ENCODE assay signal across 7 mouse cellular contexts in genomic region chr1:191184066-191184815, GRCm38 (mm10). TPM values are rescaled to one million over a fixed set of nuclear protein-coding genes. Genes with fewer than 3 reads are reported as not detected.
DNase-seq lines count a peak whose midpoint lies in the region; ATAC-seq and TF ChIP-seq lines count a peak whose summit lies in the region.

No protein-coding gene starts in this region.

- TF ChIP-seq CTCF in midbrain, postnatal 0 days (IDR thresholded peaks at IDR 0.05), result peak; percentile 45

- no peak for TF ChIP-seq POLR2A in limb, embryonic 14.5 days (IDR thresholded peaks at IDR 0.05; ENCODE audit: borderline replicate concordance, extremely low read depth, insufficient read depth, insufficient read length)

- H3K4me1 ChIP-seq in embryonic facial prominence, embryonic 11.5 days (ENCODE audit: control insufficient read depth, insufficient read depth, low read length), result peaks cover 5% of the 10 kb centered on the region
- H3K4me1 ChIP-seq in hindbrain, embryonic 12.5 days, result peaks cover 42% of the 10 kb centered on the region
- peaks cover 29% of the 10 kb centered on the region for H3K4me1 ChIP-seq in limb, embryonic 14.5 days (ENCODE audit: control insufficient read depth, insufficient read depth, low read length)
- H3K4me1 ChIP-seq in midbrain, postnatal 0 days (ENCODE audit: insufficient read depth, low read length), result peaks cover 6% of the 10 kb centered on the region; the same call in 1 of the 2 replicates

- H3K36me3 ChIP-seq in embryonic facial prominence, embryonic 11.5 days (replicated peaks; ENCODE audit: control insufficient read depth, insufficient read depth, low read depth, low read length), result no peaks in the 10 kb centered on the region
- H3K36me3 ChIP-seq in hindbrain, embryonic 12.5 days, result no peaks in the 10 kb centered on the region
- no peaks in the 10 kb centered on the region for H3K36me3 ChIP-seq in limb, embryonic 14.5 days (ENCODE audit: control insufficient read depth, insufficient read depth, low read length)
- no peaks in the 10 kb centered on the region for H3K36me3 ChIP-seq in midbrain, postnatal 0 days (ENCODE audit: insufficient read depth, low read length)

- H3K4me3 ChIP-seq in embryonic facial prominence, embryonic 11.5 days (ENCODE audit: low read depth, low read length), result peak overlapping the region; percentile 46
- H3K4me3 ChIP-seq in hindbrain, embryonic 12.5 days, result peak overlapping the region; percentile 51
- H3K4me3 ChIP-seq in limb, embryonic 14.5 days (replicated peaks; ENCODE audit: low read length), result peak overlapping the region; percentile 59
- peak overlapping the region; percentile 55 for H3K4me3 ChIP-seq in midbrain, postnatal 0 days (ENCODE audit: low read depth, low read length)

- no peaks in the 10 kb centered on the region for H3K9me3 ChIP-seq in embryonic facial prominence, embryonic 11.5 days (replicated peaks; ENCODE audit: control insufficient read depth, low read length)
- H3K9me3 ChIP-seq in hindbrain, embryonic 12.5 days (replicated peaks), result no peaks in the 10 kb centered on the region
- no peaks in the 10 kb centered on the region for H3K9me3 ChIP-seq in limb, embryonic 14.5 days (ENCODE audit: control insufficient read depth, low read length)
- no peaks in the 10 kb centered on the region for H3K9me3 ChIP-seq in midbrain, postnatal 0 days (ENCODE audit: low read length)

- 2% methylated on average over 42 of the region's 42 CpGs for WGBS in embryonic facial prominence, embryonic 11.5 days
- under 1% methylated on average over 42 of the region's 42 CpGs for WGBS in hindbrain, embryonic 12.5 days
- WGBS in limb, embryonic 14.5 days, result under 1% methylated on average over 42 of the region's 42 CpGs
- 1% methylated on average over 42 of the region's 42 CpGs for WGBS in midbrain, postnatal 0 days

- no peak overlapping the region for H3K9ac ChIP-seq in embryonic facial prominence, embryonic 11.5 days (replicated peaks; ENCODE audit: low read length)
- H3K9ac ChIP-seq in hindbrain, embryonic 12.5 days, result peak overlapping the region; percentile 55; the same call in 1 of the 2 replicates
- H3K9ac ChIP-seq in limb, embryonic 14.5 days (ENCODE audit: low read depth, low read length, severe bottlenecking), result no peak overlapping the region; the same call in 1 of the 2 replicates
- H3K9ac ChIP-seq in midbrain, postnatal 0 days (replicated peaks; ENCODE audit: low read length, poor library complexity, severe bottlenecking), result 0 out of 2 replicates have a peak overlapping the region, but pooled peaks have one; percentile 46

- no peak overlapping the region for H3K27ac ChIP-seq in embryonic facial prominence, embryonic 11.5 days (replicated peaks; ENCODE audit: low read depth, low read length)
- no peak overlapping the region for H3K27ac ChIP-seq in hindbrain, embryonic 12.5 days
- H3K27ac ChIP-seq in limb, embryonic 14.5 days (replicated peaks; ENCODE audit: low read depth, low read length), result no peak overlapping the region
- no peak overlapping the region for H3K27ac ChIP-seq in midbrain, postnatal 0 days (ENCODE audit: low read depth, low read length)

- H3K27me3 ChIP-seq in embryonic facial prominence, embryonic 11.5 days (ENCODE audit: control insufficient read depth, insufficient read depth, low read length), result peaks cover 20% of the 10 kb centered on the region
- peaks cover 96% of the 10 kb centered on the region for H3K27me3 ChIP-seq in hindbrain, embryonic 12.5 days
- H3K27me3 ChIP-seq in limb, embryonic 14.5 days (ENCODE audit: control insufficient read depth, insufficient read depth, low read length), result peaks cover 46% of the 10 kb centered on the region
- H3K27me3 ChIP-seq in midbrain, postnatal 0 days (ENCODE audit: insufficient read depth, low read length), result peaks cover 53% of the 10 kb centered on the region

- no peak for ATAC-seq in embryonic facial prominence, embryonic 11.5 days (replicated peaks; ENCODE audit: insufficient number of reproducible peaks, low FRiP score, low TSS enrichment, low read depth)
- no peak for ATAC-seq in hindbrain, embryonic 12.5 days (ENCODE audit: low FRiP score)
- no peak for ATAC-seq in limb, embryonic 14.5 days (ENCODE audit: low FRiP score, low read depth)
- ATAC-seq in midbrain, postnatal 0 days (ENCODE audit: low FRiP score), result 0 out of 2 replicates have a peak, but pooled peaks have one; percentile 46
- ATAC-seq in monocyte, adult 5-6 weeks (replicated peaks; ENCODE audit: insufficient number of reproducible peaks, low FRiP score, low TSS enrichment, poor library complexity, severe bottlenecking), result no peak

- peak overlapping the region; percentile 96 for H3K4me2 ChIP-seq in embryonic facial prominence, embryonic 11.5 days (ENCODE audit: low read depth, low read length)
- H3K4me2 ChIP-seq in hindbrain, embryonic 12.5 days (replicated peaks), result peak overlapping the region; percentile 94
- H3K4me2 ChIP-seq in limb, embryonic 14.5 days (replicated peaks; ENCODE audit: low read depth, low read length, severe bottlenecking), result peak overlapping the region; percentile 100
- peak overlapping the region; percentile 97 for H3K4me2 ChIP-seq in midbrain, postnatal 0 days (ENCODE audit: low read depth, low read length, poor library complexity, severe bottlenecking)

- peak; percentile 34 for DNase-seq in urinary bladder, postnatal 14 days (ENCODE audit: low spot score)
- no peak for DNase-seq in urinary bladder, postnatal 25 days (ENCODE audit: low spot score)
- peak; percentile 71 for DNase-seq in embryonic facial prominence, embryonic 11.5 days (ENCODE audit: low spot score)
- DNase-seq in limb, embryonic 14.5 days (ENCODE audit: low spot score), result peak; percentile 61
- peak; percentile 54 for DNase-seq in midbrain, postnatal 0 days (ENCODE audit: low spot score)

RNA-seq across cellular contexts. Expression of gene Fam71a, which starts 19.6 kb away (rescaled TPM):
- not detected in 2 replicates for polyA plus RNA-seq in embryonic facial prominence, embryonic 11.5 days (2014; fragmentation: Nextera tagmentation; extraction: Ambion mirVana)
- polyA plus RNA-seq in hindbrain, embryonic 12.5 days (2016; fragmentation: Nextera tagmentation; extraction: Ambion mirVana), result not detected in 2 replicates
- not detected in 2 replicates for polyA plus RNA-seq in limb, embryonic 14.5 days (2012; rRNA removed)
- not detected in 2 replicates for polyA plus RNA-seq in limb, embryonic 14.5 days (2014; fragmentation: Nextera tagmentation; extraction: Ambion mirVana)
- total RNA-seq in midbrain, postnatal 0 days (2014; rRNA removed), result not detected in 2 replicates
- polyA plus RNA-seq in midbrain, postnatal 0 days (2015; fragmentation: Nextera tagmentation; extraction: Ambion mirVana), result not detected in 2 replicates
- 0.21 to 3.1 TPM (median 1.3 TPM) in 3 replicates for total RNA-seq in monocyte, adult 5-6 weeks (2017)

RNA-seq across cellular contexts. Expression of gene Atf3, which starts 33.6 kb away (rescaled TPM):
- polyA plus RNA-seq in embryonic facial prominence, embryonic 11.5 days (2014; fragmentation: Nextera tagmentation; extraction: Ambion mirVana), result 2.1 and 2.4 TPM in 2 replicates
- polyA plus RNA-seq in hindbrain, embryonic 12.5 days (2016; fragmentation: Nextera tagmentation; extraction: Ambion mirVana), result 1.9 and 2.7 TPM in 2 replicates
- 4.4 and 5.0 TPM in 2 replicates for polyA plus RNA-seq in limb, embryonic 14.5 days (2012; rRNA removed)
- 5.6 and 5.9 TPM in 2 replicates for polyA plus RNA-seq in limb, embryonic 14.5 days (2014; fragmentation: Nextera tagmentation; extraction: Ambion mirVana)
- 0.80 and 3.5 TPM in 2 replicates for total RNA-seq in midbrain, postnatal 0 days (2014; rRNA removed)
- polyA plus RNA-seq in midbrain, postnatal 0 days (2015; fragmentation: Nextera tagmentation; extraction: Ambion mirVana), result 1.2 and 1.3 TPM in 2 replicates
- total RNA-seq in monocyte, adult 5-6 weeks (2017), result 225 to 427 TPM (median 242 TPM) in 3 replicates

Comparison
In these comparisons a context has a peak if more than half of its experiments do, and no peak if none do; other contexts are left out.
1. H3K9ac ChIP-seq: peak in hindbrain, embryonic 12.5 days (single experiment) and midbrain, postnatal 0 days (single experiment); none in embryonic facial prominence, embryonic 11.5 days (single experiment) and limb, embryonic 14.5 days (single experiment).
2. Peak in every context shown above with its lines, with median percentiles within 50 percentile points of each other: H3K4me2 ChIP-seq and H3K4me3 ChIP-seq.